Mouse (Mus musculus) E14TG2a.4 (cell line): ENCODE data around the gene Urad.

Experiments
- H3K27me3 ChIP-seq: 2 replicates; pipeline ENCODE4 v1.6.1; 2014; ENCODE audit warnings: low read length, control low read depth; ENCODE audit not compliant: insufficient read depth
- H3K36me3 ChIP-seq: 2 replicates; pipeline ENCODE4 v1.6.1; 2014; ENCODE audit warnings: low read length, control low read depth; ENCODE audit not compliant: insufficient read depth
- H3K4me1 ChIP-seq: replicated peaks from 2 replicates; pipeline ENCODE4 v1.6.1; 2014; ENCODE audit warnings: low read depth, low read length, control low read depth
- H3K4me3 ChIP-seq: replicated peaks from 2 replicates; pipeline ENCODE4 v1.5.1; 2014; ENCODE audit warnings: mild to moderate bottlenecking, low read length
- H3K9me3 ChIP-seq: 2 replicates; pipeline ENCODE4 v1.6.1; 2014; ENCODE audit warnings: low read length, control low read depth
- CTCF ChIP-seq: conservative IDR thresholded peaks from 2 replicates; pipeline ENCODE4 v1.5.1; 2014; ENCODE audit warnings: low read length
- NANOG ChIP-seq: IDR thresholded peaks from 2 replicates; pipeline ENCODE4 v1.6.1; 2014; ENCODE audit warnings: borderline replicate concordance, low read length, mixed read lengths
- POU5F1 ChIP-seq: IDR thresholded peaks from 2 replicates; pipeline ENCODE4 v1.6.1; 2014; ENCODE audit warnings: low read length, borderline replicate concordance

Gene Urad

GRCm38 (mm10) chr5:147355788-147356187 lies 33.5 kb upstream of the Urad start:
- Histone ChIP-seq H3K27me3 (peaks cover 15% of the 10 kb centered on the region), H3K4me1 (peaks cover 45% of the 10 kb centered on the region), H3K9me3 (no peaks in the 10 kb centered on the region), H3K36me3 (no peaks in the 10 kb centered on the region), H3K4me3 (no peak overlapping the region)
- TF ChIP-seq POU5F1 (no peak), CTCF (no peak), NANOG (no peak)

DNA sequence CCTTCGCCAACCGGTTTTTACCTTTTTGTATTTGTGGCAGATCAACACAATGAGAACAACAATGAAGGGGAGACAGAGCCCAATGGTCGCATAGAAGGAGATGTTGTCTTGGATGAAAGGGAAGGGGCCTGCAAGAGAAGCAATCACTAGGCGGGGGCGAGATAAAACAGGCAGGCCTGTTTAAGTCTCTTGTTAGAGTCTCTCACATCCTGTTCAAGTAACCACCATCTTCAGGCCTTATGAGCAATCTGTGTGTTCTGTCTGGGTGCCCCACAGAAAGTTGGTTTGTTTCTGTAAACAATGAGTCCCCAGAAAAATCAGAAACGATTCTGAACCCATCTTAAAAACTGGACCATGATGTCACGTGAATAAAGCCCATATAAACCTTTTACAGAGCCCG lies 32.7 kb upstream of the Urad start:
- H3K36me3 ChIP-seq, result no peaks in the 10 kb centered on the region
- no peak for TF ChIP-seq POU5F1
- TF ChIP-seq NANOG, result no peak
- no peak for TF ChIP-seq CTCF
- H3K27me3 ChIP-seq, result peaks cover 15% of the 10 kb centered on the region
- H3K4me1 ChIP-seq, result peaks cover 42% of the 10 kb centered on the region
- no peak overlapping the region for H3K4me3 ChIP-seq
- no peaks in the 10 kb centered on the region for H3K9me3 ChIP-seq

DNA sequence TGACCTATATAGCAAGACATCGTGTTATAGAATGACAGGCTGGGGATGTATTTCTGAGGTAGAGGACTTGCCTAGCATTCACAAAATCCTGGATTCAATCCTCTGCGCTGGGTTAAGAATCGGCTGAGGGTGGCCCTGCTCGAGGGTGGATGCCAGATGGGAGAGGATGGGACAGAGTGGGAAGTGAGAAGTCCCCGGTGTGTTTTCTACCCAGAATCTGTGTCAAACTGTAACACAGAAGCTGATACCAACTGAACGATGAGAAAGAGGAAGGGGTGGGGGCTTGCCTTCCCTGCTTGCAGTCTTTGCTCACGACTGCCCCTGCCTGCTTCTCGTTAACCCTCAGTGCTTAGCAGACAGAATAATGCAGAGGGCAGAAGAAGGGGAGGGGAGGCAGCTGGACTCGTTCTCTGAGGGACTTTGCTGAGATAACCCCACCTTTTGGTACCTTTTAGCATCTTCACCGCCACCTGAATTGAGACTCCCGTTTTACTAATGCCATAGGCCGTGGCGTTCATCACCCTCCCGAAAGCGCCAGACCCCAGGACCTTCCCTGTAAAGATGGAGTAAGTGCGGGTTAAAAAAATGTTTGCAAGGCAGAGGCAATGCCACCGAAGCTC lies 32.0 kb upstream of the Urad start:
- H3K4me3 ChIP-seq, result no peak overlapping the region
- no peaks in the 10 kb centered on the region for H3K36me3 ChIP-seq
- TF ChIP-seq POU5F1 (no peak), NANOG (no peak), CTCF (no peak)
- H3K4me1 ChIP-seq, result peaks cover 36% of the 10 kb centered on the region
- peaks cover 15% of the 10 kb centered on the region for H3K27me3 ChIP-seq
- H3K9me3 ChIP-seq, result no peaks in the 10 kb centered on the region

DNA sequence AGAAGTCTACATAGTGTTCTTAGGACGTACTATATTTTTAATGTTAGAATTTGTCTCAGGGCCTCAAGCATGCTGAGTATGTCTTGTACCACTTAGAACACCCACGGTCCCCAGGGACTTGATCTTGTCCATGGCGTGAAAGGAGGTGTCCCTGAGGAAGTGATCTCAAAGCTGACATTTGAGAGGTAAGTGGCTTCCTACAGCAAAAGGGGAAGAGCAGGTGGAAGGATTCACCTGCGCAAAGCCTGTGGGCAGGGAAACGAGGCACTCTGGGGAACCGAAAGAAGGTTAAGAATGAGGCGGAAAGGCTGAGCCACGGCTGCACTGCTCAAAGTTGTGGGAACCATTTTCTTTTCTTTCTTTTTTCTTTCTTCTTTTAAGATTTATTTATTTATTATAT lies 29.7 kb upstream of the Urad start:
- H3K36me3 ChIP-seq, result no peaks in the 10 kb centered on the region
- no peak overlapping the region for H3K4me3 ChIP-seq
- peaks cover 15% of the 10 kb centered on the region for H3K27me3 ChIP-seq
- H3K9me3 ChIP-seq, result no peaks in the 10 kb centered on the region
- peaks cover 27% of the 10 kb centered on the region for H3K4me1 ChIP-seq
- TF ChIP-seq POU5F1 (no peak), NANOG (no peak), CTCF (no peak)

- H3K27me3 ChIP-seq, result peaks cover 6% of the 10 kb centered on the region; the same call in 1 of the 2 replicates
- TF ChIP-seq CTCF, result peak; percentile 68
- TF ChIP-seq NANOG, result no peak
- no peaks in the 10 kb centered on the region for H3K36me3 ChIP-seq
- 0 out of 2 replicates have a peak, but pooled peaks cover 4% of the 10 kb centered on the region for H3K4me1 ChIP-seq
- H3K9me3 ChIP-seq, result no peaks in the 10 kb centered on the region
- no peak overlapping the region for H3K4me3 ChIP-seq
Observed at GRCm38 (mm10) chr5:147345981-147346380, 23.7 kb upstream of the Urad start.

DNA sequence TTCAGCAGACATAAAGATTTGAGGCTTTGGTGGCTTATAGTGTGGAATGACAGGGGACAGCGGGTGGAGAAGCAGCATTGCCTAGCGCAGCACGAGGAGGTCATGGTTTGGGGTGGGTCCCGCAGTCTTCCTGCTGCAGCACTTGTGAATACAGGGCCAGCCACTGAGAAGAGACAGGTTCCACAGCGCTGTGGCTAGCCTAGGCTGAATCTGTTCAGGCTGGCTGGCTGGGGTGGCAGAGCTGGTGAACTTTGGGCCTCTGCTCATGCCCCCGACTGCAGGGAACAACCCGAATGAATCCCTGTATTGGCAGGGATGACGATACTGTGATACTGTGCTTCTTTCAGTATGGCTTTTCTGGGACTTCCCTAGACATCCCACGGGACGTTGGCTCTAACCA lies 21.7 kb upstream of the Urad start:
- TF ChIP-seq POU5F1 (no peak), CTCF (no peak), NANOG (no peak)
- no peaks in the 10 kb centered on the region for H3K9me3 ChIP-seq
- no peaks in the 10 kb centered on the region for H3K36me3 ChIP-seq
- peaks cover 11% of the 10 kb centered on the region; the same call in 1 of the 2 replicates for H3K27me3 ChIP-seq
- H3K4me3 ChIP-seq, result no peak overlapping the region
- peaks cover 10% of the 10 kb centered on the region for H3K4me1 ChIP-seq

- Histone ChIP-seq H3K27me3 (peaks cover 15% of the 10 kb centered on the region; the same call in 1 of the 2 replicates), H3K4me1 (peaks cover 15% of the 10 kb centered on the region), H3K36me3 (no peaks in the 10 kb centered on the region), H3K4me3 (no peak overlapping the region), H3K9me3 (no peaks in the 10 kb centered on the region)
- no peak for TF ChIP-seq POU5F1
- no peak for TF ChIP-seq NANOG
- TF ChIP-seq CTCF, result no peak
Observed at GRCm38 (mm10) chr5:147342901-147343300, 20.7 kb upstream of the Urad start.

GRCm38 (mm10) chr5:147340741-147341414 lies 18.6 kb upstream of the Urad start:
- H3K9me3 ChIP-seq, result no peaks in the 10 kb centered on the region
- H3K36me3 ChIP-seq, result no peaks in the 10 kb centered on the region
- peaks cover 15% of the 10 kb centered on the region for H3K4me1 ChIP-seq
- H3K27me3 ChIP-seq, result peaks cover 15% of the 10 kb centered on the region; the same call in 1 of the 2 replicates
- no peak for TF ChIP-seq NANOG
- TF ChIP-seq POU5F1, result no peak
- no peak for TF ChIP-seq CTCF
- H3K4me3 ChIP-seq, result no peak overlapping the region

GRCm38 (mm10) chr5:147339560-147339959 lies 17.3 kb upstream of the Urad start:
- Histone ChIP-seq H3K4me1 (peaks cover 15% of the 10 kb centered on the region), H3K36me3 (no peaks in the 10 kb centered on the region), H3K9me3 (no peaks in the 10 kb centered on the region), H3K4me3 (no peak overlapping the region), H3K27me3 (peaks cover 20% of the 10 kb centered on the region; the same call in 1 of the 2 replicates)
- TF ChIP-seq POU5F1, result no peak
- TF ChIP-seq CTCF, result no peak
- no peak for TF ChIP-seq NANOG
